Mouse (Mus musculus) CH12.LX (cell line): ENCODE results near the gene Dgkh. TPM values are rescaled to one million over a fixed set of nuclear protein-coding genes. Genes with fewer than 3 reads are reported as not detected.

ENCODE experiments used
- DNase-seq: peaks from one replicate; pipeline ENCODE4 v3.0.0-alpha.2; 2013; ENCODE audit errors: extremely low read depth
- H3K27ac ChIP-seq: 2 replicates; pipeline ENCODE4 v1.5.1; 2012; ENCODE audit warnings: low read depth, mild to moderate bottlenecking, control low read depth, moderate library complexity; ENCODE audit not compliant: insufficient read depth
- H3K27me3 ChIP-seq: replicated peaks from 2 replicates; pipeline ENCODE3; 2012; ENCODE audit warnings: inconsistent platforms
- H3K36me3 ChIP-seq, 2 experiments: replicated peaks in 1 of 2; 2 replicates each; pipeline versions ENCODE3 to v1.6.1; 2012; ENCODE audit warnings: inconsistent platforms in 1 of 2, low read length in 1 of 2, mild to moderate bottlenecking in 1 of 2, mixed read lengths in 1 of 2, moderate library complexity in 1 of 2; ENCODE audit not compliant: control insufficient read depth in 1 of 2, insufficient read depth in 1 of 2
- H3K4me1 ChIP-seq, 2 experiments: 2 replicates each; pipeline ENCODE4 v1.6.1; 2012; ENCODE audit warnings: inconsistent platforms in 1 of 2, moderate library complexity in 1 of 2; ENCODE audit not compliant: insufficient read depth in 2 of 2, control insufficient read depth in 1 of 2
- H3K4me2 ChIP-seq: 2 replicates; pipeline ENCODE4 v1.6.1; 2012; ENCODE audit warnings: low read depth, mild to moderate bottlenecking, control low read depth; ENCODE audit not compliant: poor library complexity, insufficient read depth, severe bottlenecking
- H3K4me3 ChIP-seq, 3 experiments: fragments of 150-350 bp in 1 of 3; sonication (generic) in 1 of 3; replicated peaks in 1 of 3; 2 replicates each; pipeline versions ENCODE3 to v1.5.1; 2011 to 2012; ENCODE audit warnings: low read depth in 2 of 3, low read length in 2 of 3, mild to moderate bottlenecking in 2 of 3, moderate library complexity in 2 of 3, control low read depth in 1 of 3, improper control_type of control experiment in 1 of 3, inconsistent platforms in 1 of 3, mixed read lengths in 1 of 3; ENCODE audit not compliant: poor library complexity in 1 of 3
- H3K79me2 ChIP-seq: replicated peaks from 2 replicates; pipeline ENCODE4 v1.6.1; 2012; ENCODE audit warnings: mild to moderate bottlenecking, moderate library complexity; ENCODE audit not compliant: control insufficient read depth, poor library complexity, insufficient read depth, severe bottlenecking; ENCODE audit errors: extremely low read depth
- H3K9ac ChIP-seq: 2 replicates; pipeline ENCODE4 v1.6.1; 2012; ENCODE audit warnings: low read depth, mild to moderate bottlenecking, control low read depth, moderate library complexity; ENCODE audit not compliant: insufficient read depth
- H3K9me3 ChIP-seq: replicated peaks from 2 replicates; pipeline ENCODE3; 2012; ENCODE audit warnings: low read length, inconsistent platforms, mixed read lengths
- BHLHE40 ChIP-seq: IDR thresholded peaks from 2 replicates; pipeline ENCODE4 v1.6.1; 2011; ENCODE audit warnings: mild to moderate bottlenecking, low read depth, low read length, improper control_type of control experiment
- CHD1 ChIP-seq: IDR thresholded peaks from 2 replicates; pipeline ENCODE4 v1.6.1; 2012; ENCODE audit warnings: low read depth, low read length, improper control_type of control experiment, inconsistent platforms
- CHD2 ChIP-seq: IDR thresholded peaks from 2 replicates; pipeline ENCODE4 v1.6.1; 2011; ENCODE audit warnings: low read length, improper control_type of control experiment
- CTCF ChIP-seq, 2 experiments: IDR thresholded peaks in 1 of 2; conservative IDR thresholded peaks in 1 of 2; 2 replicates each; pipeline ENCODE4 v1.5.1; 2011 to 2012; ENCODE audit warnings: low read depth in 2 of 2, low read length in 2 of 2, improper control_type of control experiment in 1 of 2, inconsistent platforms in 1 of 2, mild to moderate bottlenecking in 1 of 2, moderate library complexity in 1 of 2
- ELF1 ChIP-seq: IDR thresholded peaks from 2 replicates; pipeline ENCODE4 v1.6.1; 2014; ENCODE audit warnings: low read depth, mild to moderate bottlenecking, inconsistent platforms, low read length, improper control_type of control experiment
- EP300 ChIP-seq: IDR thresholded peaks from 2 replicates; pipeline ENCODE4 v1.6.1; 2011; ENCODE audit warnings: low read length, improper control_type of control experiment
- ETS1 ChIP-seq: conservative IDR thresholded peaks from 2 replicates; pipeline ENCODE4 v1.6.1; 2012; ENCODE audit warnings: low read depth, mild to moderate bottlenecking, inconsistent platforms, low read length, improper control_type of control experiment, moderate library complexity
- IRF4 ChIP-seq: IDR thresholded peaks from 2 replicates; pipeline ENCODE4 v1.6.1; 2014; ENCODE audit warnings: low read depth, mild to moderate bottlenecking, inconsistent platforms, low read length, improper control_type of control experiment
- JUND ChIP-seq: conservative IDR thresholded peaks from 2 replicates; pipeline ENCODE4 v1.6.1; 2011; ENCODE audit warnings: low read depth, low read length, improper control_type of control experiment
- KAT2A ChIP-seq: IDR thresholded peaks from 2 replicates; pipeline ENCODE4 v1.6.1; 2012; ENCODE audit warnings: low read length, improper control_type of control experiment, inconsistent platforms; ENCODE audit not compliant: insufficient replicate concordance
- MAFK ChIP-seq: IDR thresholded peaks from 2 replicates; pipeline ENCODE4 v1.6.1; 2011; ENCODE audit warnings: low read length, improper control_type of control experiment; ENCODE audit not compliant: insufficient replicate concordance
- MAZ ChIP-seq: IDR thresholded peaks from 2 replicates; pipeline ENCODE4 v1.6.1; 2012; ENCODE audit warnings: low read depth, mild to moderate bottlenecking, inconsistent platforms, low read length, improper control_type of control experiment, moderate library complexity
- MEF2A ChIP-seq: IDR thresholded peaks from 2 replicates; pipeline ENCODE4 v1.6.1; 2014; ENCODE audit warnings: low read depth, mild to moderate bottlenecking, inconsistent platforms, low read length, improper control_type of control experiment, borderline replicate concordance
- MYC ChIP-seq: IDR thresholded peaks from 2 replicates; pipeline ENCODE4 v1.6.1; 2011; ENCODE audit warnings: low read depth, mild to moderate bottlenecking, improper control_type of control experiment, low read length
- PAX5 ChIP-seq: IDR thresholded peaks from 2 replicates; pipeline ENCODE4 v1.6.1; 2012; ENCODE audit warnings: low read length, inconsistent platforms, mixed read lengths
- POLR2AphosphoS2 ChIP-seq: IDR thresholded peaks from 2 replicates; pipeline ENCODE4 v1.6.1; 2011; ENCODE audit warnings: low read depth, low read length, improper control_type of control experiment
- RAD21 ChIP-seq: IDR thresholded peaks from 2 replicates; pipeline ENCODE4 v1.6.1; 2011; ENCODE audit warnings: low read depth, mild to moderate bottlenecking, low read length, improper control_type of control experiment, moderate library complexity
- SIN3A ChIP-seq: IDR thresholded peaks from 2 replicates; pipeline ENCODE4 v1.6.1; 2012; ENCODE audit warnings: low read length, improper control_type of control experiment, inconsistent platforms
- SMC3 ChIP-seq: IDR thresholded peaks from 2 replicates; pipeline ENCODE4 v1.6.1; 2011; ENCODE audit warnings: low read depth, low read length, improper control_type of control experiment
- TBP ChIP-seq: conservative IDR thresholded peaks from 2 replicates; pipeline ENCODE4 v1.6.1; 2011; ENCODE audit warnings: low read depth, low read length, improper control_type of control experiment
- TCF12 ChIP-seq: IDR thresholded peaks from 2 replicates; pipeline ENCODE4 v1.6.1; 2014; ENCODE audit warnings: low read depth, mild to moderate bottlenecking, inconsistent platforms, low read length, improper control_type of control experiment
- USF1 ChIP-seq: IDR thresholded peaks from 2 replicates; pipeline ENCODE4 v1.6.1; 2014; ENCODE audit warnings: low read depth, mild to moderate bottlenecking, inconsistent platforms, low read length, improper control_type of control experiment
- USF2 ChIP-seq: conservative IDR thresholded peaks from 2 replicates; pipeline ENCODE4 v1.6.1; 2011; ENCODE audit warnings: low read depth, low read length, improper control_type of control experiment
- ZC3H11A ChIP-seq: IDR thresholded peaks from 2 replicates; pipeline ENCODE4 v1.6.1; 2012; ENCODE audit warnings: low read depth, mild to moderate bottlenecking, inconsistent platforms, low read length, improper control_type of control experiment
- ZMIZ1 ChIP-seq: IDR thresholded peaks from 2 replicates; pipeline ENCODE4 v1.6.1; 2012; ENCODE audit warnings: low read depth, mild to moderate bottlenecking, inconsistent platforms, low read length, improper control_type of control experiment
- ZNF384 ChIP-seq: IDR thresholded peaks from 2 replicates; pipeline ENCODE4 v1.6.1; 2012; ENCODE audit warnings: low read depth, low read length, improper control_type of control experiment, inconsistent platforms
- dilution Hi-C: fragments of 300-500 bp; cut with MboI; formaldehyde crosslinking; loops from 2 replicates; pipeline ENCODE4 v1.14.3; 2020; ENCODE audit warnings: low sequenced_read_pairs; ENCODE audit not compliant: extremely low pct_unique_long_range_greater_than_20kb, extremely low pct_ligation_motif_present
- in situ Hi-C: fragments of 300-500 bp; cut with MboI; formaldehyde crosslinking; loops from 3 replicates; pipeline ENCODE4 v1.14.3; 2019; ENCODE audit warnings: low sequenced_read_pairs, low pct_ligation_motif_present, low pct_unique_long_range_greater_than_20kb, mixed read lengths
- polyA plus RNA-seq: library from polyadenylated mRNA; unstranded; fragments of >175 nt; gene quantifications from 2 replicates; pipeline ENCODE4 v1.2.1, GENCODE M21; 2012; ENCODE audit warnings: low read depth; ENCODE audit not compliant: insufficient read length
- total RNA-seq, 2 experiments: library from RNA; depleted of rRNA; stranded (reverse); fragments of 300-350 nt in 1 of 2; fragments of >200 nt in 1 of 2; gene quantifications; 2 replicates each; pipeline ENCODE4 v1.2.3; 2012 to 2014

The Dgkh gene
- total and polyA plus RNA-seq, 3 experiments, result 0.83 to 3.3 (median 2.4) TPM

GRCm38 (mm10) chr14:78703361-78703760 lies 29.2 kb downstream of the Dgkh start:
- H3K4me2 ChIP-seq, result no peak overlapping the region
- peaks cover 2% of the 10 kb centered on the region for H3K9me3 ChIP-seq
- TF ChIP-seq TCF12 (no peak), KAT2A (no peak), MYC (no peak), BHLHE40 (no peak), SIN3A (no peak), ZC3H11A (no peak), CHD2 (no peak), POLR2AphosphoS2 (no peak), JUND (no peak), MAZ (no peak), PAX5 (no peak), USF1 (no peak), EP300 (no peak), ZNF384 (no peak), CHD1 (no peak), RAD21 (no peak), ZMIZ1 (no peak), CTCF (conservative IDR thresholded peaks at IDR 0.05 in 1 of 2, IDR thresholded peaks at IDR 0.05 in 1 of 2; ENCODE audit: low read depth in 2 of 2, low read length in 2 of 2) (no peak), IRF4 (no peak), ETS1 (no peak)
- TF ChIP-seq, all 38 proteins: peak for 0
- no peak overlapping the region for H3K27ac ChIP-seq
- H3K4me3 ChIP-seq, result no peak overlapping the region
- in situ Hi-C loops (no loop called here), dilution Hi-C loops (no loop called here)
- no peaks in the 10 kb centered on the region for H3K79me2 ChIP-seq
- no peak for DNase-seq
- H3K36me3 ChIP-seq, result peaks cover 0 to 4% of the 10 kb centered on the region in 2 experiments
- peaks cover 0 to 8% of the 10 kb centered on the region in 2 experiments; a peak in 1 of 4 replicates for H3K4me1 ChIP-seq
- H3K27me3 ChIP-seq, result no peaks in the 10 kb centered on the region
- no peak overlapping the region for H3K9ac ChIP-seq

DNA sequence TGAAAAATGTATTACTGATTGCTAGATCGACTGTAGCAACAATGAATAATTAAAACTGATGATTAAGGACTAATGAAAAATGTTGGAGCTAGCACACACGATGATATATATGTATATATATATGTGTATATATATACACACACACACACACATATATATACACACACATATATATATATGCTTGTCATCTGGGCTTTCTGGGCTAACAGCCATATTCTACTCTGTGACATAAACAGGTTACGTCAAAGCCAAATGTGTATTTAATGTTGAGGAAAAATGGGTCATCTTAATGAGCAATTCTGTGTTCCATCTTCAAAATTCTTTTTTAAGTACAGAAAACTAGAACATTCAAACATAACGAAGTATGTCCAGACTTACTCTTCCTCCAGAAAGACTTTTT lies 30.5 kb downstream of the Dgkh start:
- dilution Hi-C loops (no loop called here), in situ Hi-C loops (no loop called here)
- Histone ChIP-seq H3K4me3 (no peak overlapping the region), H3K79me2 (no peaks in the 10 kb centered on the region), H3K9ac (no peak overlapping the region), H3K9me3 (peaks cover 3% of the 10 kb centered on the region), H3K27ac (no peak overlapping the region), H3K36me3 (peaks cover 0 to 4% of the 10 kb centered on the region in 2 experiments), H3K27me3 (no peaks in the 10 kb centered on the region), H3K4me2 (no peak overlapping the region), H3K4me1 (peaks cover 0 to 8% of the 10 kb centered on the region in 2 experiments; a peak in 1 of 4 replicates)
- TF ChIP-seq ZMIZ1 (no peak), TBP (no peak), POLR2AphosphoS2 (no peak), ELF1 (no peak), MEF2A (no peak), SIN3A (no peak), IRF4 (no peak), USF2 (no peak), CHD1 (no peak), ZC3H11A (no peak), SMC3 (no peak), JUND (no peak), CHD2 (no peak), MAFK (no peak), PAX5 (no peak)
- DNase-seq, result no peak
